Mouse (Mus musculus): ENCODE data around the gene Ddx23.

Ddx23 gene

GRCm38 (mm10) chr15:98674284-98674993 is 11.7 kb upstream of the Ddx23 start:
- DNase-seq (ENCODE audit: low read depth), result no peak

- DNase-seq (ENCODE audit: low read depth), result no peak
These were observed 11.0 kb upstream of the Ddx23 start for GRCm38 (mm10) chr15:98673732-98674131.

DNA sequence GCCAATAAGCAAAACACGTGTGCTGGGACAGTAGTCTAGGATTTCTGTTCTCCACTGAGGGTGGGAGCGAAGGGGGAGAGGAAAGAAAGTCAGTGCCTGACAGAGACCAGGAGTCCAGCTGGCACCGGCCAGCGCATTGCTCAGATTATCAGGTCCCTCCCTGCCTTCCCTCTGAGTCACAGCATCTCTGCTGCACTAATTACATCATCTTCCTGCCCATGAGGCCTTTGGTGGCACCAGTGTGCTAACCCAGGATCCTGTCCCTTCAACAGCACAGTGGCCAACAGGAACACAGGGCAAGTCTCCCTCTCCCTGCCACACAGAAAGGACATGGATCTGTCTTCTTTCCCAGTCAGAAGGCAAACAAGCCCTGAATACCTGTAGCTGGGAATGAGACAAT is 9.9 kb upstream of the Ddx23 start:
- no peak for DNase-seq (ENCODE audit: low read depth)

DNA sequence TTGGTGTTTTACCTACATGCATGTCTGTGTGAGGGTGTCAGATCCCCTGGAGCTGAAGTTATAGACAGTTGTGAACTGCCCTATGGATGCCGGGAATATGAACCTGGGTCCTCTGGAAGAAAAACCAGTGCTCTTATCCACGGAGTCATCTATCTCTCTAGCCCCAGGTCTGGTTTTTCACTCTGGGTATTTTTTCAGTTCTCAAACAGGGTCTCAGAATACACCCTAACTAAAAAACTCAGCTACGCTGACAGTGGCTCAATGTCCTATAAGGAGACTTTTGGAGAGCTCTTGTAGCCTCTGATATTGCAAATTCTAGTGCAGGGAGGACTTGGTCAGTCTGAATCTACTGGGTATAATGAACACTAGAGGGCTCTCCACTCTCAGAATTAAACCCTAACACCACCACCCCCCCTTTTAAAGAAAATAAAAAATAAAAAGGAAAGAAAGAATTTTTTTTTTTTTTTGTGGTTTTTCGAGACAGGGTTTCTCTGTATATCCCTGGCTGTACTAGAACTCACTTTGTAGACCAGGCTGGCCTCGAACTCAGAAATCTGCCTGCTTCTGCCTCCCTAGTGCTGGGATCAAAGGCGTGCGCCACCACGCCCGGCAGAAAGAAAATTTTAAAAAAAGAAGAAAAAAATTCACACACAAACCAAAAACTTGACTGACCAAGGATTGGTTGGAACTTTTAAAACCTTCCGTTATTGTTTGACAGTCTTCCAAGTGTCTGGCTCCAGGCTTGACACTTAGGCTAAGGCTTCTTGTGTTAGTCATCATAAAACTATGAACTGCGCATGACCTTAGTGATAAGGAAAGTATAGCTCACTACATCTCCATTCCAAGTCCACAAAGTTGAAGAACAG is 1.6 kb upstream of the Ddx23 start:
- no peak for DNase-seq (ENCODE audit: low read depth)

GRCm38 (mm10) chr15:98662198-98662566 is 512 bp downstream of the Ddx23 start:
- DNase-seq (ENCODE audit: low read depth), result peak; percentile 51

GRCm38 (mm10) chr15:98656982-98657751 is 5.5 kb downstream of the Ddx23 start:
- DNase-seq (ENCODE audit: low read depth), result no peak

- no peak for DNase-seq (ENCODE audit: low read depth)
These were observed 10.5 kb downstream of the Ddx23 start for GRCm38 (mm10) chr15:98652174-98652573.

GRCm38 (mm10) chr15:98651431-98651830 is 11.3 kb downstream of the Ddx23 start:
- no peak for DNase-seq (ENCODE audit: low read depth)

- no peak for DNase-seq (ENCODE audit: low read depth)
These were observed 14.6 kb downstream of the Ddx23 start for GRCm38 (mm10) chr15:98648071-98648470.

DNA sequence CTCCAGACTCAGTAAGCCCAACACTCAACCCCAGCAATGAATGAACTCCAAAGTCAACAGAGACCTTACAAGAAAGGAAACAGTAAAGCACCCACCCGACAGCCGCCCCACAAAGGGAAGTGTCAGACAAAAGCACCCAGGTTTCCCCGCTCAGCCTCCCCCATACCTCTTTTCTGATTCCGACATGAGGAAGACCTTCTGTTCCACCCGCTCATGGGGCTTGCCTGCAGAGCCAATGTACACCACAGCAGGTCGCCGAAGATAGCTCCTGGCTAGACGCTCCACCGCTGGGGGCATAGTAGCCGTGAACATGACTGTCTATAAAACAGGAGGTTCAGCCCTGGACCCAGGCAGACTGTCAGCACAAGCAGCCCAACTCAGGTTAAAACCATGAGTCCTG is 15.4 kb downstream of the Ddx23 start:
- DNase-seq (ENCODE audit: low read depth), result no peak

DNA sequence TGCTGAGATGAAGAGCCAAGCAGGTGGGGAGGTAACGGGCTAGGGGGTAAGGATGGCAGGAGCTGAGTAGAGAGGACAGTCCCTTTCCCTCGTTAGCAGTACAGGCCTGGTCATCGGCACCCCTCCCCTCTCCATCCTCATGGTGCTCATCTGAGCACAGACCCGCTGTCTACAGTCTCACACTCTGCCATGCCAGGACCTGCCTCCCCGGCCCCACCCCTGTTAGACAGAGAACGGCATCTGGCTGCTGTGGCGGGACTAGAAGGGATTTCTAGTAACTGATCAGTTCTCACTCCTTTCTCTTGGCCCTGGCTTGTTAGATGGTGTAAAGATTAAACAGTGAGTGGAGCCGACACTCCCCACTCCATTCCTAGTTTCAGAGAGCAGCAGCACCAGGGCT is 16.0 kb downstream of the Ddx23 start:
- DNase-seq (ENCODE audit: low read depth), result no peak

DNA sequence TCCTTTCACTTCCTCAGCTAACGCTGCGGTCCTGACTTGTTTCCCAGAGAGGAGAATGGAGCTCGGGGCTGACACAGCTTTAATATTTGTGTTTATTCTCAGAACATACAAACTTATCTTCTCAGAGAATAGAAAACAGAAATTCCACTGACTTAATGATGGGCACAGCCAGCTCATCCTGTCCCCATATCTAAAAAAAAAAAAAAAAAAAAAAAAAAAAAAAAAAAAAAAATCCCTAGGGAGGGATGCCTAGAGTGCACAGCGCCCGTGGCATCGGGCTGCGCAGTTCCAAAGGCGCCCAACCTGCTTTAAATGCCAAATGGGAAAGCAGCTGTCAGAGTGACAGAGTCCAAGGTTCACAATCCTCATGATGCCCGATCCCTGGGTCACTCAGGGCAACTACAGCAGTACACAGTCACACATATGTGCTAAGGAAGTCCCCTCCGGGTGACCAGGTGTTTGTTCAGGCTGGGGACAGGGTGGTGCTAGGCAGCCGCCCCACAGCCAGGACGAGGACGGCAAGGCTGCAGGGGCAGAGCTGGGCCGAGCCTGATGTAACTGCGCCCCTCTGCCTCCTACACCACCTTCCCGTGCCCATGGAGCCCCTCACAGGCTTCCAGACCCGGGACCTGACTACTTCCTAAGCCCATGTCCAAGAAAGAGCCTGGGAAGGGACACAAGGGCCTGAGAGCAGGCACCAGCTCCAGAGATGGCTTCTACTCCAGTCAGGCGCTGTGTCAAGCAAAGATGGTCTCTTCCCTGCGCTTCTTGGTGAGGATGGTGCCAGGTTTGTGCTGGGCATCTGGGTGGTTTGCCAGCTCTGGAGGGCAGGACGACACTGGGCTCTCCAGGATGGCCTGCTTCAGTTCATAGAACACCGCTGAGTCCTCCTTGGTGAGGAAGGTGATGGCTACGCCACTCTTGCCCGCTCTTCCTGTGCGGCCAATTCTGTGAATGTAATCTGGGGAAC is 17.4 kb downstream of the Ddx23 start:
- DNase-seq (ENCODE audit: low read depth), result no peak

DNA sequence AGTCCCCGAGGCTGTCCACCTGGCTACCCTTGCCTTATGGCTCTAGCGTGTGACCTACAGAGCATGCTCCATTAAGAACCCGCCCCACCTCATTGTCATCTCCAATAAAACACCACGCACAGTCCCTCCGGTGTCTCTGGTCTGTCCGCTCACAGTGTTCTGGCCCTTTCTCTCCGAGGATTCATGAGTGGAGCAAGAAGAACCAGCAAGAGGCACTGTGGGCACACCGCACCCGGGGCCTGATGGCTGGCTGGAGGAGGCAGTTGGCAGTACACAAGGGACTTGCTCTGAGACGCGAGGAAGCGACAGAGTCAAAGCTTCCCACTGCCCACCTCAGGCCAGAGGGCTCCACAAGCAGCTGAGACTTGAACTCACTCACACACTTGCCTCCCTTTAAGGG is 18.3 kb downstream of the Ddx23 start:
- DNase-seq (ENCODE audit: low read depth), result no peak

- no peak for DNase-seq (ENCODE audit: low read depth)
These were observed 22.5 kb downstream of the Ddx23 start for GRCm38 (mm10) chr15:98640157-98640556.

- no peak for DNase-seq (ENCODE audit: low read depth)
These were observed 25.5 kb downstream of the Ddx23 start for GRCm38 (mm10) chr15:98637155-98637554.

DNA sequence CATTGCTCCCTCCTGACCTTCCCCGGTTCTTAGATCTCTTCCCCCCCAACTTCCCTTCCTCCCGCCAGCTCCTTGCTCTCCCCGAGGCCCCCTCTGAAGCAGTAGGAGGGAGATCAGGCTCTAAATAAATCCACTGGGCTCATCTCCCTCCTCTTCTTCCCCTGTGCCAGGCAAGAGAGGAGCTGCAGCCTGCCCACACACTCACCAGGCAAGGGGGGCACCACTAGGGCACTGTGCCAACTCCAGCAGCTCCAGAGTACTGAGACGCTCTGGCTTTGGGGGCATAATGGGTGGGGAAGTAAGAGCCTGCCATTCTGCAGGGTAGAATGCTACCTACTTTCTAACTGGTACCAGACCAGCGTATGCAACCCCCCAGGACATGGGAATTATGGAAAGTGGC is 26.2 kb downstream of the Ddx23 start:
- DNase-seq (ENCODE audit: low read depth), result no peak

DNA sequence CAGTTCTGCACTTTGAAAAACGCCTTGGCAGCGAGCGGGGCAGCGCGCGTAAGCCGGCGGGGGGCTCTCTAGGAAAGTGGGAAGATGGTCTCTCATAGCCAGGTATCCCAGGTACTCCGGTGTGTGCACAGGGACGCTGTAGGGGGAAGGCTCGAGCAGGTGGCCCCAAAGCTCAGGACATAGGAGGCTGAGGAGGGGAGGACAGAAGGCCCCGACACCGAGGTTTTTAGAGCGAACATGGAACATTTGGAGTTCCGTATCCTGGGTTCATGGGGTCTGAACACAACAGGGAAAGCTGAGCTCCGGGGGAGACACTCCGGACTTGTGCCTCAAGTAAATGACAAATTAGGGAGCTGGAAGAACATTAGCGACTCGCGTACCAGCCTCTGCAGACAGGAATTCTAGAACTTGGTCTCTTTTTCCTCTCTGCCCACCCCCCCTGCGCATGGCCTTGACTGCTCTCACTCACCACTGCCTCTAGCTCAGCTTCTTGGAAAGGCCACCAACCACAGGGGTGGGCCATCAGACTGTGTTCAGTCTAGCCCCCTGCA is 27.3 kb downstream of the Ddx23 start:
- DNase-seq (ENCODE audit: low read depth), result no peak

DNA sequence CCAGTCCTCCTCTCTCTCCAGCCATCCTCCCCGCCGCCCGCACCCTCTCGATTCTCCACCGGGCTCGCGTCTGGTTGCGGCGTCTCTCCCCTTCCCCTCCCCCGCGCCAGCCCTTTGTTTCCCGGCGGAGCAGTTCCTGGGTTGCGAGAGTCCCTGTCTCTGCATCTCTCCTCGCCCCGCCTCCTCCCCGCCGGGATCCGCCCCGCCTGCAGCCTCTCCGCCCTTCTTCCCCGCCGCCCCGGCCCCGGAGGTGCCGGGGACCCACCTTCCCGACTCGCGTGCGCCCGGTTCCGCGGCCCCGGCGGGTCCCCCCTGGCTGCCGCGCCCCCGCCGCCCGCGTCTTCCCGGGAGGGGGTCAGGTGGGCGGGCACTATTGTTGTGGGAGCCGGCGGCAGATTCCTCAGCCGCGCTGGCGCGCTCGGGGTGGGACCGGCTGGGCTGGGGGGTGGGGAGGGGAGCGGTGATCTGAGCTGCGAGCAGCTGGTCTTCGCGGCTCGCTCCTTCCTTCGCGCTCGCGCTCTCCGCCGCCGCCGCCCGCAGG is 28.1 kb downstream of the Ddx23 start:
- DNase-seq (ENCODE audit: low read depth), result no peak

GRCm38 (mm10) chr15:98633822-98634470 is 28.7 kb downstream of the Ddx23 start:
- DNase-seq (ENCODE audit: low read depth), result no peak

GRCm38 (mm10) chr15:98632921-98633320 is 29.8 kb downstream of the Ddx23 start:
- no peak for DNase-seq (ENCODE audit: low read depth)

Measured in c-Kit-positive CD71-positive TER-119-negative erythroid progenitor cells, embryonic 14.5 days (primary cell).